Mouse (Mus musculus) lung, postnatal 0 days (tissue): ENCODE measurements around the gene Cox4i1.

ENCODE experiments used
- CTCF ChIP-seq: IDR thresholded peaks from 2 replicates; pipeline ENCODE4 v1.5.1; 2016; ENCODE audit warnings: antibody characterized with exemption, mild to moderate bottlenecking
- EP300 ChIP-seq: IDR thresholded peaks from 2 replicates; pipeline ENCODE4 v1.6.1; 2016; ENCODE audit warnings: antibody characterized with exemption, mild to moderate bottlenecking, control low read depth

DNA sequence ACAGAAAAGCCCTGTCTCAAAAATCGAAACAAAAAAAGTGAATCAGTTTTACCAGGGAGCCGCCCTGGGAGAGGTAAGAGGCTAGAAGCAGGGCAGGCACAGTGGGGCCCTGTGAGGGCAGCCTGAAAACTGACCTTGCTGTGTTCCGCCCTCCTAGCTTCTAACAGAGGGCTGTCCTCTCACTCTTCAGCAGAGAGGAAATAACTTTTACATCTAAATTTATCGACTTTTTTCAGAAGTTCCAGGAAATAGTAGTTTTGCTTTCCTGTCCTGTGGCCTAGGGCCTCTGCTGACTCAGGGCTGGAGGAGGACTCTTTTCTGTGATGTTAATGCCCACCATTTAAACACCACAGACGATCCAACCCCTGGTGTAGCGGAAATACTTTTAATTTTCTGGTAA, 47.2 kb downstream of the Cox4i1 start:
- TF ChIP-seq CTCF (no peak), EP300 (no peak)
